Mouse (Mus musculus) embryonic facial prominence, embryonic 13.5 days (tissue): ENCODE results near the gene Tmub1. TPM values are rescaled to one million over a fixed set of nuclear protein-coding genes. Genes with fewer than 3 reads are reported as not detected.
A peak's percentile ranks its signal among the peaks of the same experiment; 100 is the strongest.

Experiments
- ATAC-seq: fragments of 200-750 bp; cut with Nextera tagmentation; 2 replicates; pipeline ENCODE4 v1.8.0; 2017; ENCODE audit warnings: low read depth; ENCODE audit not compliant: insufficient number of reproducible peaks, insufficient read depth, low FRiP score, low TSS enrichment
- H3K27ac ChIP-seq: fragments of 300-500 bp; sonication (generic); 2 replicates; pipeline ENCODE4 v1.5.1; 2015; ENCODE audit warnings: moderate library complexity, mild to moderate bottlenecking, inconsistent platforms
- H3K27me3 ChIP-seq: fragments of 300-500 bp; sonication (generic); 2 replicates; pipeline ENCODE4 v1.6.1; 2015; ENCODE audit warnings: mild to moderate bottlenecking, inconsistent platforms
- H3K36me3 ChIP-seq: fragments of 300-500 bp; sonication (generic); 2 replicates; pipeline ENCODE4 v1.6.1; 2015; ENCODE audit warnings: mild to moderate bottlenecking, inconsistent platforms
- H3K4me1 ChIP-seq: fragments of 300-500 bp; sonication (generic); 2 replicates; pipeline ENCODE4 v1.6.1; 2015; ENCODE audit warnings: inconsistent platforms
- H3K4me2 ChIP-seq: fragments of 300-500 bp; sonication (generic); 2 replicates; pipeline ENCODE4 v1.6.1; 2015; ENCODE audit warnings: moderate library complexity, mild to moderate bottlenecking, inconsistent platforms
- H3K4me3 ChIP-seq: fragments of 300-500 bp; sonication (generic); 2 replicates; pipeline ENCODE4 v1.5.1; 2015; ENCODE audit warnings: mild to moderate bottlenecking, inconsistent platforms
- H3K9ac ChIP-seq: fragments of 300-500 bp; sonication (generic); 2 replicates; pipeline ENCODE4 v1.6.1; 2015; ENCODE audit warnings: mild to moderate bottlenecking, inconsistent platforms
- H3K9me3 ChIP-seq: fragments of 300-500 bp; sonication (generic); 2 replicates; pipeline ENCODE4 v1.6.1; 2016; ENCODE audit warnings: inconsistent platforms
- WGBS: fragments of 180-500 bp; shearing (Covaris S2); methylation state at CpG from one replicate; pipeline ENCODE4 v1.1.7; 2015; ENCODE audit warnings: mixed read lengths; 5-methylcytosine and 5-hydroxymethylcytosine counted together
- polyA plus RNA-seq: library from polyadenylated mRNA; unstranded; fragments of >200 nt; fragmentation: Nextera tagmentation; extraction: Ambion mirVana; gene quantifications from 2 replicates; pipeline ENCODE4 v1.2.1, GENCODE M21; 2015

Tmub1 gene
- polyA plus RNA-seq, 1 experiment from 2014 or later, result 20.2 TPM

GRCm38 (mm10) chr5:24441187-24441586 lies 6.5 kb downstream of the Tmub1 start:
- H3K27me3 ChIP-seq, result no peaks in the 10 kb centered on the region
- no peak overlapping the region for H3K4me2 ChIP-seq
- WGBS, result 90% methylated on average over 8 of the region's 8 CpGs
- H3K4me1 ChIP-seq, result peaks cover 18% of the 10 kb centered on the region
- H3K9ac ChIP-seq, result no peak overlapping the region
- peaks cover 67% of the 10 kb centered on the region for H3K36me3 ChIP-seq
- no peak for ATAC-seq
- no peak overlapping the region for H3K4me3 ChIP-seq
- no peaks in the 10 kb centered on the region for H3K9me3 ChIP-seq
- H3K27ac ChIP-seq, result no peak overlapping the region

- H3K36me3 ChIP-seq, result peaks cover 91% of the 10 kb centered on the region
- no peak overlapping the region for H3K4me2 ChIP-seq
- H3K9me3 ChIP-seq, result no peaks in the 10 kb centered on the region
- H3K9ac ChIP-seq, result no peak overlapping the region
- no peak; the same call in 1 of the 2 replicates for ATAC-seq
- H3K27me3 ChIP-seq, result no peaks in the 10 kb centered on the region
- 90% methylated on average over 8 of the region's 8 CpGs for WGBS
- H3K4me1 ChIP-seq, result peaks cover 2% of the 10 kb centered on the region; the same call in 1 of the 2 replicates
- no peak overlapping the region for H3K27ac ChIP-seq
- H3K4me3 ChIP-seq, result no peak overlapping the region
Measured at GRCm38 (mm10) chr5:24433993-24434392, 13.7 kb downstream of the Tmub1 start.

GRCm38 (mm10) chr5:24428596-24428995 lies 19.1 kb downstream of the Tmub1 start:
- Histone ChIP-seq H3K36me3 (peaks cover 46% of the 10 kb centered on the region), H3K4me3 (peak overlapping the region; percentile 19; the same call in 1 of the 2 replicates), H3K4me2 (peak overlapping the region; percentile 85), H3K27me3 (no peaks in the 10 kb centered on the region), H3K4me1 (peaks cover 41% of the 10 kb centered on the region), H3K9me3 (no peaks in the 10 kb centered on the region), H3K9ac (no peak overlapping the region; the same call in 1 of the 2 replicates), H3K27ac (peak overlapping the region; percentile 28; the same call in 1 of the 2 replicates)
- no peak for ATAC-seq
- WGBS, result 18% methylated on average over 9 of the region's 9 CpGs

GRCm38 (mm10) chr5:24427981-24428402 lies 19.7 kb downstream of the Tmub1 start:
- H3K27ac ChIP-seq, result peak overlapping the region; percentile 28; the same call in 1 of the 2 replicates
- no peaks in the 10 kb centered on the region for H3K9me3 ChIP-seq
- ATAC-seq, result no peak
- H3K4me3 ChIP-seq, result peak overlapping the region; percentile 19
- H3K36me3 ChIP-seq, result peaks cover 40% of the 10 kb centered on the region
- H3K27me3 ChIP-seq, result no peaks in the 10 kb centered on the region
- WGBS, result 8% methylated on average over 15 of the region's 15 CpGs
- H3K4me1 ChIP-seq, result peaks cover 42% of the 10 kb centered on the region
- 0 out of 2 replicates have a peak overlapping the region, but pooled peaks have one; percentile 85 for H3K9ac ChIP-seq
- peak overlapping the region; percentile 85 for H3K4me2 ChIP-seq

GRCm38 (mm10) chr5:24427285-24427633 lies 20.4 kb downstream of the Tmub1 start:
- Histone ChIP-seq H3K36me3 (peaks cover 33% of the 10 kb centered on the region), H3K9ac (peak overlapping the region; percentile 85), H3K9me3 (no peaks in the 10 kb centered on the region), H3K4me3 (peak overlapping the region; percentile 71), H3K27ac (0 out of 2 replicates have a peak overlapping the region, but pooled peaks have one; percentile 44), H3K4me1 (peaks cover 50% of the 10 kb centered on the region), H3K27me3 (no peaks in the 10 kb centered on the region), H3K4me2 (peak overlapping the region; percentile 85)
- no peak for ATAC-seq
- WGBS, result 14% methylated on average over 12 of the region's 12 CpGs

- H3K27me3 ChIP-seq, result no peaks in the 10 kb centered on the region
- peak overlapping the region; percentile 85 for H3K9ac ChIP-seq
- peaks cover 52% of the 10 kb centered on the region for H3K4me1 ChIP-seq
- peak overlapping the region; percentile 85 for H3K4me2 ChIP-seq
- H3K36me3 ChIP-seq, result peaks cover 30% of the 10 kb centered on the region
- H3K4me3 ChIP-seq, result peak overlapping the region; percentile 71
- no peak for ATAC-seq
- WGBS, result 10% methylated on average over 9 of the region's 9 CpGs
- H3K9me3 ChIP-seq, result no peaks in the 10 kb centered on the region
- 0 out of 2 replicates have a peak overlapping the region, but pooled peaks have one; percentile 44 for H3K27ac ChIP-seq
Measured at GRCm38 (mm10) chr5:24426556-24427284, 20.9 kb downstream of the Tmub1 start.

GRCm38 (mm10) chr5:24426037-24426432 lies 21.6 kb downstream of the Tmub1 start:
- Histone ChIP-seq H3K4me2 (peak overlapping the region; percentile 85), H3K4me3 (peak overlapping the region; percentile 71), H3K27me3 (no peaks in the 10 kb centered on the region), H3K9me3 (no peaks in the 10 kb centered on the region), H3K36me3 (peaks cover 30% of the 10 kb centered on the region), H3K27ac (peak overlapping the region; percentile 92), H3K4me1 (peaks cover 52% of the 10 kb centered on the region), H3K9ac (peak overlapping the region; percentile 85)
- ATAC-seq, result no peak
- 2% methylated on average over 10 of the region's 10 CpGs for WGBS

GRCm38 (mm10) chr5:24425421-24426036 lies 22.1 kb downstream of the Tmub1 start:
- H3K9me3 ChIP-seq, result no peaks in the 10 kb centered on the region
- peak overlapping the region; percentile 92 for H3K27ac ChIP-seq
- no peaks in the 10 kb centered on the region for H3K27me3 ChIP-seq
- peak overlapping the region; percentile 85 for H3K9ac ChIP-seq
- H3K4me1 ChIP-seq, result peaks cover 52% of the 10 kb centered on the region
- ATAC-seq, result peak; percentile 27; the same call in 1 of the 2 replicates
- peaks cover 30% of the 10 kb centered on the region for H3K36me3 ChIP-seq
- peak overlapping the region; percentile 85 for H3K4me2 ChIP-seq
- peak overlapping the region; percentile 71 for H3K4me3 ChIP-seq
- under 1% methylated on average over 30 of the region's 30 CpGs for WGBS

GRCm38 (mm10) chr5:24424861-24425411 lies 22.7 kb downstream of the Tmub1 start:
- Histone ChIP-seq H3K27me3 (no peaks in the 10 kb centered on the region), H3K27ac (peak overlapping the region; percentile 92), H3K9me3 (no peaks in the 10 kb centered on the region), H3K36me3 (peaks cover 30% of the 10 kb centered on the region), H3K4me3 (peak overlapping the region; percentile 71), H3K9ac (peak overlapping the region; percentile 85), H3K4me2 (peak overlapping the region; percentile 85), H3K4me1 (peaks cover 52% of the 10 kb centered on the region)
- under 1% methylated on average over 56 of the region's 60 CpGs for WGBS
- ATAC-seq, result no peak

- H3K4me1 ChIP-seq, result peaks cover 55% of the 10 kb centered on the region
- peak overlapping the region; percentile 85 for H3K4me2 ChIP-seq
- H3K9me3 ChIP-seq, result no peaks in the 10 kb centered on the region
- H3K9ac ChIP-seq, result peak overlapping the region; percentile 85
- no peaks in the 10 kb centered on the region for H3K27me3 ChIP-seq
- peaks cover 30% of the 10 kb centered on the region for H3K36me3 ChIP-seq
- no peak for ATAC-seq
- peak overlapping the region; percentile 92 for H3K27ac ChIP-seq
- peak overlapping the region; percentile 71 for H3K4me3 ChIP-seq
- 10% methylated on average over 21 of the region's 21 CpGs for WGBS
Measured at GRCm38 (mm10) chr5:24424004-24424781, 23.5 kb downstream of the Tmub1 start.
